Mouse (Mus musculus) ES-Bruce4 (cell line): ENCODE measurements around the gene Gm4981.
"Not testable (repeated sequence)": the region's sequence is repeated elsewhere in the genome, so short reads cannot be mapped to it uniquely, and the experiment has no call there.

Experiments used
- CTCF ChIP-seq: IDR thresholded peaks from one replicate; pipeline ENCODE4 v1.8.1; 2011; ENCODE audit warnings: low read depth, low read length
- EP300 ChIP-seq: IDR thresholded peaks from 2 replicates; pipeline ENCODE4 v1.6.1; 2011; ENCODE audit warnings: low read depth, low read length; ENCODE audit not compliant: insufficient read depth
- POLR2A ChIP-seq: IDR thresholded peaks from one replicate; pipeline ENCODE4 v1.8.1; 2011; ENCODE audit warnings: low read length; ENCODE audit not compliant: insufficient read depth

- not testable (repeated sequence) for TF ChIP-seq POLR2A, CTCF, EP300
Measured at GRCm38 (mm10) chr10:58238984-58239740, 2.7 kb upstream of the Gm4981 start.
